Mouse (Mus musculus) kidney, postnatal 14 days (tissue): ENCODE measurements around the gene Acadvl.
A peak's percentile ranks its signal among the peaks of the same experiment; 100 is the strongest.

ENCODE experiments used
- DNase-seq: peaks from one replicate; pipeline ENCODE4 v3.0.0; 2022; ENCODE audit warnings: mixed read lengths

Gene Acadvl

GRCm38 (mm10) chr11:70014880-70015558 is at the start of gene Acadvl:
TSS of gene Acadvl (minus strand) at chr11:70015411.
- DNase-seq, result peak; percentile 94

DNA sequence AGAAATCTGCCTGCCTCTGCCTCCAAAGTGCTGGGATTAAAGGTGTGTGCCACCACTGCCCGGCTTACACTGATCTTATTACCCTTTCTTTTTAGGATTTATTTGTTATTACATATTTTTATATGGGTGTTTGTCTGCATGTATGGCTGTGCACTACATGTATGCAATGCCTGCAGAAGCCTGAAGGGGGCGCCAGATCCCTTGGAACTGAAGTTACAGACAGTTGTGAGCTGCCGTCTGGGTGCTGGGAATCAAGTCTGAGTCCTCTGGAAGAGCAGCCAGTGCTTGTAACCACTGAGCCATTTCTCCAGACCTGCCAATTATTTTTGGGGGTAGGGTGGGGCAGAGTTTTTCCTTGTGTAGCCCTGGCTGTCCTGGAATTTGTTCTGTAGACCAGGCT is 47.8 kb upstream of the Acadvl start:
- no peak for DNase-seq

GRCm38 (mm10) chr11:70059930-70060329 is 44.7 kb upstream of the Acadvl start:
- DNase-seq, result no peak

DNA sequence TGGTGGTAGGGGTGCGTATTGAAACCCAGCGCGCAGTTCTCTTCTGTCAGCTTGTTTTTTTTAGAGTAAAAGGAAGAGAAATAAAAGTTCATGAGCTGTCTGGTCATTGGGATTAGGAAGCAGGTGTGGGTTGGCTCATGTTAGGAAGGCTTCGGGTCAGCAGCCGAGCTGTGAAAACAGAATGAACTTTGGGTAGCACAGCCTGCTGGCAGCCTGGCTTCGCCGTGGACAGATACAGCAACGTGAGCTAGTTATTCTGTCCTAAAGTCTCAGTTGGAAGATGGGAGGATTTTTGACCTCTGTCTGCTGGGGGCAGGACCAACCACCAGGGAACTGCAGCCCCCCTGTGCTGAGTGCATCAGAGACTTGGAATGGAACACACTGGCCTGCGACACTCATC is 42.6 kb upstream of the Acadvl start:
- peak; percentile 58 for DNase-seq

- peak; percentile 80 for DNase-seq
These were observed 40.5 kb upstream of the Acadvl start for GRCm38 (mm10) chr11:70055618-70056214.

GRCm38 (mm10) chr11:70053898-70054570 is 38.8 kb upstream of the Acadvl start, which contains the start of gene Asgr1:
TSS of gene Asgr1 (plus strand) at chr11:70054085.
- DNase-seq, result no peak

DNA sequence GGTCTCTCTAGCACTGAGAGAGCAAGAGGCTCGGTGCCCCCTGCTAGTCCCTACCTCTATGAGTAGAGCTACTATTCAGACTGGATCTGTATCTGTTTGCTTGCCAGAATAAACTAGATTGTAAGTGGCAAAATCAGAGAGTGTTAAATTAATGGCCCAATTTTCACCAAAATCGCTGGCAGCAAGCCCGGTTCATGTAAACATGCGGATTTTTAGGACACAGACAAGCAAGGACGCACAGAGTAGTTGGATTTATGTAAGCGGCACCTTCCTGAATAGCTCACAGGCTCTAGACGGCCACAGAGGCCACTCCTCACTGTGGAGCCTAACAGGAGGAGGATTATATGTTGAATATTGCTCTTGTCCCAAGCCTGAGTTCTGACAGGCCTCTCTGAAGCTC is 37.9 kb upstream of the Acadvl start:
- DNase-seq, result no peak

DNA sequence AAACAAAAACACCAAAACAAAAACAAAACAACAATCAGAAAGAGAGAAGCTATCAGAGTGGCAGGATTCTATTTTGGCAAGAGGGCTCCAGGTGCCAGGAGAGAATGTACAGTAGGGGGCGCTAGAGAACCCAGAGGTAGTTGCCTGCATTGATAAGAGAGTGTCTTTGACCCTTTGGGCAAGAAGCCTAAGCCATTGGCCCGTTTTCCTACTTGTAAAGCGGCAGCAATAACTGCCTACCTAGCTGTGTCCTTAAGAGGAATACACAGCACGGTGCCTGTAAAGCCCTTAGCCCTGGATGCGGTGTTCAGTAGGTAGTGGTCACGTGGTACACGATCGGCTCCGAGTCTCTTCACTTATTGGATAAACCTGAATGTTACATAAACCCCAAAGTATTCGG is 34.6 kb upstream of the Acadvl start:
- no peak for DNase-seq

DNA sequence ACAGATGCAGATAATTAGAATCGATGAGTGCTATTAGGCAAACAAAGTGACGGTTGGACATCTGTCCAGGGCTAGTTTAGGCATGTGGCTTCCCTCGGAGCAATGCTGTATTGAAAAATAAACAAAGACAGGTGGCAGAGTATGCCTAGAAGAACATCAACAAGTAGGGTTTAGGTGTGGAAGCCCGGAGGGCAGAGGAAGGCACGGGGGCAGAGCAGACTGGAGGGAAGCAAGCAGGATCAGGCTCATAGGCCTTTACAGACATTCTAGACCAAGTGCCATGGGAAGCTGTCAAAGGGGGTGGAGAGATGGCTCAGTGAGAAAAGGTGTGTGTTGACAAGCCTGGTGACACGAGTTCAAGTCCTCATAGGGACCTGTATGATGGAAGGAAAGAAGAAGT is 34.2 kb upstream of the Acadvl start:
- DNase-seq, result no peak

- no peak for DNase-seq
These were observed 30.2 kb upstream of the Acadvl start for GRCm38 (mm10) chr11:70045435-70045834.

DNA sequence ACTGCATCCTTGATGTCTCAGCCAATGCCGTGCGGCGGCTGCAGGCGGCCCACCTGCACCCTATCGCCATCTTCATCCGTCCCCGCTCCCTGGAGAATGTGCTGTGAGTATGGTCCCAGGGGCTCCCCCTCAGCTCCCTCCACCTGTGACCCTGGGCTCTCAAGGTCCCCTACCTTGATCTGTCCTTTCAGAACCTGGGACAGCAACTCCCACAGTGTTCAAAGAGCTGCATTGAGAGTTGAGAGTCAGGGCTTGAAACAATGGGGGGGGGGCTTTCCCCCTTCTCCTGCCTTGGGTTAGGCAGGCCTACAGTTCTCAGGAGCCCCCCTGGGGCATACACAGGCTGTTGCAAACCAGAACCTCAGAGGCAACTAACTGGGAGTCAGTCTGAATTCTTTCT is 28.5 kb upstream of the Acadvl start:
- DNase-seq, result no peak

GRCm38 (mm10) chr11:70042309-70043085 is 27.3 kb upstream of the Acadvl start:
- no peak for DNase-seq

DNA sequence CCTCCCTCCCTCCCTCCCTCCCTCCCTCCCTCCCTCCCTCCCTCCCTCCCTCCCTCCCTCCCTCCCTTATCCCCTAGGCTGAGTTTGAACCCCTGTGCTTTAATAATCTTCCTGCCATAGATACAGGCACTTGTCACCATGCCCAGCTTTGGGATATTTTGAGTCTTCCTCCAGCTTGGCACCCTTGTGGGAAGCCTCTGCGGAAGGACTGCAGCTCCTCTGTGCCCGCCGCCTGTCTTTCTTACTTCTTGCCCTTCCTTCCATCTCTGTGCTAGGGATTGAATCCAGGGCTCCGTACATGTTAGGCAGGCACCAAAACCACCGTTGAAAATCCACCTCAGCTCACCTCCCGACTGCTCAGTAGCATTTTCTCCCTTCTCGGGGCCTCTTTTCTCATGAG is 25.0 kb upstream of the Acadvl start:
- DNase-seq, result no peak

DNA sequence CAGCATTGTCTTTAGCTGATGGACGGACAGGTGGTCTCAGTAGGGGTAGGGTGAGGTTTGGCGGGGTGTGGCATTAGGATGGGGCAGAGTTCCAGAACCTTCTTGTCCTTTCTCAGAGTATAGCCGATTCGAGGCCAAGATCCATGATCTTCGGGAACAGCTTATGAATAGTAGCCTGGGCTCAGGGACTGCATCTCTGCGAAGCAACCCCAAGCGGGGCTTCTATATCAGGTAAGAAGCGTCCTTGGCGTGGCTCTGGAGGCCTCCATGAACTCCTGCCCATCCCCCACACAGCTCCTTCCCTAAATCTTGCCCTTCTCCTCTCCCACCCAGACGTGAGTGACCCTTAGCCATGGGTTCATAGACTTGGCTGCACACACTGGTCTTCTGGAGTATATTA is 24.4 kb upstream of the Acadvl start:
- DNase-seq, result no peak

- DNase-seq, result no peak
These were observed 23.0 kb upstream of the Acadvl start for GRCm38 (mm10) chr11:70038174-70038573.

- no peak for DNase-seq
These were observed 16.1 kb upstream of the Acadvl start for GRCm38 (mm10) chr11:70031321-70031670.

GRCm38 (mm10) chr11:70030651-70031320 is 15.6 kb upstream of the Acadvl start:
- no peak for DNase-seq

GRCm38 (mm10) chr11:70029829-70030550 is 14.8 kb upstream of the Acadvl start:
- no peak for DNase-seq

DNA sequence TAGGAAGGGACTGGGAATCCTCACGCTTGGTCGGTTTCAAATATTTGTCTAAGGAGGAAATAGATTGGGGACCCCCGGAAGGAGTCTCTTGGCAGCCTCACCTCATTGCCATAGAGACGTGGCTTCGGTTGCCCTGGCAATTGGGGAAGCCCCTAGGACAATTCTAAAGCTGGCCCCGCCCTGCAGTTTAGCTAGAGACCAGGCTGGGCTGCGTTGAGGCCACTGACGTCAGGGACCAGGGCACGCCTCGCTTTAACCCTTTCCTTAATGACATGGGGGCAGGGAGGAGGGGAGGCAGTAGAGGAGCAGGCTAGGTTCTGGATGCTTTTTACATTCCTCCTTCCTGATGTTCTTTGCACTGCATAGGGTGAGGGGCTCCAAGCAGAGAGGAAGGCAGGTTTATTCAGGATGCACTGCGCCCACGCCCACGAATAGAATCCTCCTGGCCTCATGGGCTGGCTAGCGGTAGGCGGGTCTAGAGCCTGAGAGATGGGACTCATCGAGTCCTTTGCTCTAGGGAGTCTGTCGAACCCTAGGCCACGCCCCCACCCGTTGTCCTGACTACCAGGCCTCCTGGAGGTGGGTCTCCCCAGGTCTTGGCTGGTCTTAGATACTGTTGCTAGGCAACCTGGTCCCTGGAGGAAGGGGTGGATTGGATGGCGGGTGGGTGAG is 14.1 kb upstream of the Acadvl start:
- peak; percentile 65 for DNase-seq

- no peak for DNase-seq
These were observed 13.4 kb upstream of the Acadvl start for GRCm38 (mm10) chr11:70028401-70029129.

- DNase-seq, result no peak
These were observed 12.2 kb upstream of the Acadvl start for GRCm38 (mm10) chr11:70027397-70027796.
